Mouse (Mus musculus): ENCODE data around the gene Lrrc4. TPM values are rescaled to one million over a fixed set of nuclear protein-coding genes. Genes with fewer than 3 reads are reported as not detected.
A peak's percentile ranks its signal among the peaks of the same experiment; 100 is the strongest.

The Lrrc4 gene
- polyA plus RNA-seq, 1 experiment = 0.72 TPM

DNA sequence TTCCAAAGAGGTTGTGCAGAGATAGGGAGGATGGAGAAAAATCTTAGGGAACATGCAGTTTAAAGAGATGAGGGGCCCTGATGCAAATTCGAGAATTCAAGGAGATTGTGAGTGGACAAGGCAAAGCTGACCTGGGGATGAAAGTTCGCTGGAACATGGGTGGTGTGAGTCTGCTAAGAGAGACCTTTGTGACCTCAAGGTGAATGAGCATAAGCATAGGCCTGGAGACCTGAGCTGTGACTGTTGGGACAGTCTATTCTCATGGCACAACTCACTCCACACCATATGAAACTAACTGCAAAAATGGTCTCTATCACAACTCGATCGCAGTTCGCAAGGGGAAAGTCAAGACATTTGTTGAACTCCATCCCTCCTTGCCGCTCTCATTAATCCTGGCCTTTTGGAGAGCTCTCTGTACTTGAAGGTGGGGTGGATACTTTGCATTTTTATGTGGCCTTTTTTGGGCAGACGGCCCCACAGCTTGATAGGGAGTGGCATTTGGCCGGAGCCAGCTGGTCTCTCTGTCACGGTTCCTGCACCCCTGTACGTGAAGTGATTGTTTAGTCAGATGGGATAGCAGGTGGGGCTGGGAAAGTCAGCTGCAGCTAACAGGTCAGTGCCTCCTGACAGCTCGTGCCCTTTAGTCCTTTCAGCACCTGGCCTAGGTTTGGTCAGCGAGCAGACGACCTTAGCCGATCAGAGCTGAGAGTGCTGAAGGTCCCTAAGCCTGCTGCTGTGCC, 83.4 kb downstream of the Lrrc4 start:
- H3K27ac ChIP-seq (ENCODE audit: insufficient read depth, low read length) = no peak overlapping the region
- H3K9ac ChIP-seq (ENCODE audit: low read depth, poor library complexity, severe bottlenecking) = no peak overlapping the region
- H3K4me3 ChIP-seq (ENCODE audit: low read depth, low read length) = no peak overlapping the region
- no peaks in the 10 kb centered on the region for H3K4me1 ChIP-seq (ENCODE audit: control insufficient read depth, insufficient read depth, low read length)
- TF ChIP-seq CTCF (IDR thresholded peaks at IDR 0.05; ENCODE audit: low read depth, low read length) (no peak), EP300 (IDR thresholded peaks at IDR 0.05; ENCODE audit: insufficient read depth, low read depth, low read length) (peak; percentile 92)
- H3K36me3 ChIP-seq (ENCODE audit: control insufficient read depth, insufficient read depth, low read length, poor library complexity, severe bottlenecking) = peaks cover 2% of the 10 kb centered on the region; the same call in 1 of the 2 replicates
- no peaks in the 10 kb centered on the region for H3K9me3 ChIP-seq (replicated peaks; ENCODE audit: control insufficient read depth, insufficient read depth, low read length, poor library complexity, severe bottlenecking)
- H3K27me3 ChIP-seq (ENCODE audit: control insufficient read depth, insufficient read depth, low read length, poor library complexity, severe bottlenecking) = no peaks in the 10 kb centered on the region

GRCm38 (mm10) chr6:28747025-28747424, 84.5 kb downstream of the Lrrc4 start:
- H3K9ac ChIP-seq (ENCODE audit: low read depth, poor library complexity, severe bottlenecking) = no peak overlapping the region
- peaks cover 2% of the 10 kb centered on the region; the same call in 1 of the 2 replicates for H3K36me3 ChIP-seq (ENCODE audit: control insufficient read depth, insufficient read depth, low read length, poor library complexity, severe bottlenecking)
- no peaks in the 10 kb centered on the region for H3K9me3 ChIP-seq (replicated peaks; ENCODE audit: control insufficient read depth, insufficient read depth, low read length, poor library complexity, severe bottlenecking)
- no peak for TF ChIP-seq CTCF (IDR thresholded peaks at IDR 0.05; ENCODE audit: low read depth, low read length)
- TF ChIP-seq POLR2A (IDR thresholded peaks at IDR 0.05; ENCODE audit: insufficient read depth, low read length) = no peak
- no peak for TF ChIP-seq EP300 (IDR thresholded peaks at IDR 0.05; ENCODE audit: insufficient read depth, low read depth, low read length)
- no peaks in the 10 kb centered on the region for H3K4me1 ChIP-seq (ENCODE audit: control insufficient read depth, insufficient read depth, low read length)
- no peak overlapping the region for H3K27ac ChIP-seq (ENCODE audit: insufficient read depth, low read length)
- no peaks in the 10 kb centered on the region for H3K27me3 ChIP-seq (ENCODE audit: control insufficient read depth, insufficient read depth, low read length, poor library complexity, severe bottlenecking)
- H3K4me3 ChIP-seq (ENCODE audit: low read depth, low read length) = no peak overlapping the region

DNA sequence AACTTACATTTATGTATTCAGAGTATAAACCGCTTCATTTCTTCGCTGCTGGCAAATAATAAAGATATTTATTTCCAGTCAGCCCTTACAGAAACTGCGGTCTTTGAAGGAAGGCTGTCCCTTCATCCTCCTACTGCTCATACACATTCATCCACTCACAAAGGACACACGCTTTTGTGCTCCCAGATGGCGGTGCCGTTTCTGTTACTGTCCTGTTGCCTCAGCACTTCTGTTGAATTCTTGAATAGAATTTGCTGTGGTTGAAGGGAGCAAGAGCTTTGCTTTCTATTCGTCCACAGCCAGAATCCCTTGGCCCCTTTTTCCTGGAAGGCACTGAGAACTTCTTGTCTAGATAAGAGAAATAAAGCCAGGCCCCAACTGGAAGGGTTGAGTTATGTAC, 85.7 kb downstream of the Lrrc4 start:
- H3K9me3 ChIP-seq (replicated peaks; ENCODE audit: control insufficient read depth, insufficient read depth, low read length, poor library complexity, severe bottlenecking) = no peaks in the 10 kb centered on the region
- no peak overlapping the region for H3K4me3 ChIP-seq (ENCODE audit: low read depth, low read length)
- no peaks in the 10 kb centered on the region for H3K27me3 ChIP-seq (ENCODE audit: control insufficient read depth, insufficient read depth, low read length, poor library complexity, severe bottlenecking)
- no peak overlapping the region for H3K9ac ChIP-seq (ENCODE audit: low read depth, poor library complexity, severe bottlenecking)
- peaks cover 2% of the 10 kb centered on the region; the same call in 1 of the 2 replicates for H3K36me3 ChIP-seq (ENCODE audit: control insufficient read depth, insufficient read depth, low read length, poor library complexity, severe bottlenecking)
- no peak overlapping the region for H3K27ac ChIP-seq (ENCODE audit: insufficient read depth, low read length)
- TF ChIP-seq POLR2A (IDR thresholded peaks at IDR 0.05; ENCODE audit: insufficient read depth, low read length) (no peak), CTCF (IDR thresholded peaks at IDR 0.05; ENCODE audit: low read depth, low read length) (no peak), EP300 (IDR thresholded peaks at IDR 0.05; ENCODE audit: insufficient read depth, low read depth, low read length) (no peak)
- no peaks in the 10 kb centered on the region for H3K4me1 ChIP-seq (ENCODE audit: control insufficient read depth, insufficient read depth, low read length)

DNA sequence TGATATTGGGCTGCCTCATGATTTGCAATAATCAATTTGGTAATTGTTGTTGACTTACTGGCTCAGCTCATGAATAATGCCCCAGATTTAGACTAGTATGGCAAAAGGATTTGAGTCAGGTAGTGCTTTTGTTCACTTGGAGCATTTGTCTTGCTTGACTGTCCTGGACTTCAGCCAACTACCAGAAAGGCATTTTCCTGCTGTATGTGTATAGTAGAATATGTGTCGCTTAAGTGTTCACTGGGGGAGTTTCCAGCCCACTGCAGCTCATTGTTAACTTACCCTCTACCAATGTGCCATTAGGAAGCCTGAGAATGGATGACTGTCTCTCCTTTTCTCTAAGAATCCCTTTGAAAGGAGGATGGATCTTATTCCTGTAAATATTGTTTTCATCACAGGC, 88.0 kb downstream of the Lrrc4 start:
- TF ChIP-seq POLR2A (IDR thresholded peaks at IDR 0.05; ENCODE audit: insufficient read depth, low read length) (no peak), EP300 (IDR thresholded peaks at IDR 0.05; ENCODE audit: insufficient read depth, low read depth, low read length) (no peak), CTCF (IDR thresholded peaks at IDR 0.05; ENCODE audit: low read depth, low read length) (no peak)

DNA sequence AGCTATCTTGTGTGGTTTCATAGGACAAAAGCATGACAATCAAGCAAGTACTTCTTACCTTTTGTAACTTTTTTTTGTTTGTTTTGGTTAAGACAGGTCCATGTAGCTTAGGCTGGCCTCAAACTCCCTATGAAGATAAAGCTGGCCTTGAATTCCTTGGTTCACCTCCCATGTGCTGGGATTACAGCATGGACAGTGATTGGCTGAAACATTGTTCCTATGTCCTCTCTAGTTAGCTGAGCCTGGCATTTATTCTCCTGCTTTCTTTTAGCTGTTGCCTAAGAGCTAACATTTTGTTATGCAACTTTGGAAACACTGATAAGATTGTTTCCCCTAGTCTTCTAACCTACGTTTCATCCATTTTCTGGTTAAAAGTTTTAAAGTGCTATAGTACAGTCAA, 93.9 kb downstream of the Lrrc4 start:
- TF ChIP-seq EP300 (IDR thresholded peaks at IDR 0.05; ENCODE audit: insufficient read depth, low read depth, low read length) (no peak), POLR2A (IDR thresholded peaks at IDR 0.05; ENCODE audit: insufficient read depth, low read length) (no peak), CTCF (IDR thresholded peaks at IDR 0.05; ENCODE audit: low read depth, low read length) (no peak)
- no peaks in the 10 kb centered on the region for H3K27me3 ChIP-seq (ENCODE audit: control insufficient read depth, insufficient read depth, low read length, poor library complexity, severe bottlenecking)
- H3K9me3 ChIP-seq (replicated peaks; ENCODE audit: control insufficient read depth, insufficient read depth, low read length, poor library complexity, severe bottlenecking) = no peaks in the 10 kb centered on the region
- no peaks in the 10 kb centered on the region for H3K4me1 ChIP-seq (ENCODE audit: control insufficient read depth, insufficient read depth, low read length)
- no peak overlapping the region for H3K4me3 ChIP-seq (ENCODE audit: low read depth, low read length)
- no peak overlapping the region for H3K9ac ChIP-seq (ENCODE audit: low read depth, poor library complexity, severe bottlenecking)
- no peaks in the 10 kb centered on the region for H3K36me3 ChIP-seq (ENCODE audit: control insufficient read depth, insufficient read depth, low read length, poor library complexity, severe bottlenecking)
- no peak overlapping the region for H3K27ac ChIP-seq (ENCODE audit: insufficient read depth, low read length)

More for the DNA sequence above, 88.0 kb downstream of the Lrrc4 start:
- Histone ChIP-seq H3K27me3 (ENCODE audit: control insufficient read depth, insufficient read depth, low read length, poor library complexity, severe bottlenecking) (no peaks in the 10 kb centered on the region), H3K27ac (ENCODE audit: insufficient read depth, low read length) (no peak overlapping the region), H3K4me1 (ENCODE audit: control insufficient read depth, insufficient read depth, low read length) (no peaks in the 10 kb centered on the region), H3K4me3 (ENCODE audit: low read depth, low read length) (no peak overlapping the region), H3K9me3 (replicated peaks; ENCODE audit: control insufficient read depth, insufficient read depth, low read length, poor library complexity, severe bottlenecking) (no peaks in the 10 kb centered on the region), H3K36me3 (ENCODE audit: control insufficient read depth, insufficient read depth, low read length, poor library complexity, severe bottlenecking) (no peaks in the 10 kb centered on the region; the same call in 1 of the 2 replicates), H3K9ac (ENCODE audit: low read depth, poor library complexity, severe bottlenecking) (no peak overlapping the region)

- H3K9ac ChIP-seq (ENCODE audit: low read depth, poor library complexity, severe bottlenecking) = no peak overlapping the region
- H3K4me1 ChIP-seq (ENCODE audit: control insufficient read depth, insufficient read depth, low read length) = no peaks in the 10 kb centered on the region
- no peaks in the 10 kb centered on the region for H3K27me3 ChIP-seq (ENCODE audit: control insufficient read depth, insufficient read depth, low read length, poor library complexity, severe bottlenecking)
- TF ChIP-seq EP300 (IDR thresholded peaks at IDR 0.05; ENCODE audit: insufficient read depth, low read depth, low read length) (no peak), POLR2A (IDR thresholded peaks at IDR 0.05; ENCODE audit: insufficient read depth, low read length) (no peak), CTCF (IDR thresholded peaks at IDR 0.05; ENCODE audit: low read depth, low read length) (no peak)
- H3K36me3 ChIP-seq (ENCODE audit: control insufficient read depth, insufficient read depth, low read length, poor library complexity, severe bottlenecking) = no peaks in the 10 kb centered on the region
- H3K27ac ChIP-seq (ENCODE audit: insufficient read depth, low read length) = no peak overlapping the region
- H3K4me3 ChIP-seq (ENCODE audit: low read depth, low read length) = no peak overlapping the region
- no peaks in the 10 kb centered on the region for H3K9me3 ChIP-seq (replicated peaks; ENCODE audit: control insufficient read depth, insufficient read depth, low read length, poor library complexity, severe bottlenecking)
Measured at GRCm38 (mm10) chr6:28736665-28737064, 94.9 kb downstream of the Lrrc4 start.

Data from ES-Bruce4 (cell line).